Mouse (Mus musculus) liver, embryonic 11.5 days (tissue): ENCODE measurements around the gene Asb18. TPM values are rescaled to one million over a fixed set of nuclear protein-coding genes. Genes with fewer than 3 reads are reported as not detected.
A peak's percentile ranks its signal among the peaks of the same experiment; 100 is the strongest.

ENCODE experiments used
- ATAC-seq: fragments of 200-750 bp; cut with Nextera tagmentation; replicated peaks from 2 replicates; pipeline ENCODE4 v1.8.0; 2017; ENCODE audit warnings: moderate number of reproducible peaks, mild to moderate bottlenecking, moderate TSS enrichment, moderate library complexity; ENCODE audit not compliant: low FRiP score
- DNase-seq: peaks from one replicate; pipeline ENCODE4 v3.0.0-alpha.2; 2017; ENCODE audit warnings: low spot score
- H3K27ac ChIP-seq: fragments of 300-500 bp; sonication (generic); 2 replicates; pipeline ENCODE4 v1.5.1; 2014; ENCODE audit warnings: mild to moderate bottlenecking, low read depth, low read length, control low read depth
- H3K27me3 ChIP-seq: fragments of 300-500 bp; sonication (generic); replicated peaks from 2 replicates; pipeline ENCODE4 v1.6.1; 2014; ENCODE audit warnings: low read length, mixed read lengths; ENCODE audit not compliant: control insufficient read depth, insufficient read depth
- H3K36me3 ChIP-seq: fragments of 300-500 bp; sonication (generic); 2 replicates; pipeline ENCODE4 v1.6.1; 2014; ENCODE audit warnings: mild to moderate bottlenecking, low read length, moderate library complexity, mixed read lengths; ENCODE audit not compliant: control insufficient read depth, insufficient read depth
- H3K4me1 ChIP-seq: fragments of 300-500 bp; sonication (generic); replicated peaks from 2 replicates; pipeline ENCODE4 v1.6.1; 2014; ENCODE audit warnings: low read length, mixed read lengths; ENCODE audit not compliant: control insufficient read depth, insufficient read depth
- H3K4me2 ChIP-seq: fragments of 300-500 bp; sonication (generic); 2 replicates; pipeline ENCODE4 v1.6.1; 2014; ENCODE audit warnings: mild to moderate bottlenecking, control low read depth, moderate library complexity
- H3K4me3 ChIP-seq: fragments of 300-500 bp; sonication (generic); 2 replicates; pipeline ENCODE4 v1.5.1; 2014; ENCODE audit warnings: low read depth, low read length, control low read depth
- H3K9ac ChIP-seq: fragments of 300-500 bp; sonication (generic); 2 replicates; pipeline ENCODE4 v1.6.1; 2014; ENCODE audit warnings: low read depth, low read length, control low read depth
- H3K9me3 ChIP-seq: fragments of 300-500 bp; sonication (generic); 2 replicates; pipeline ENCODE4 v1.6.1; 2016; ENCODE audit warnings: low read length, inconsistent platforms, mixed read lengths; ENCODE audit not compliant: control insufficient read depth
- WGBS: fragments of 180-500 bp; shearing (Covaris S2); extraction: QIAGEN DNeasy Blood & Tissue Kit; methylation state at CpG from one replicate; pipeline ENCODE4 v1.1.7; 2014; 5-methylcytosine and 5-hydroxymethylcytosine counted together
- polyA plus RNA-seq: library from polyadenylated mRNA; unstranded; fragments of >200 nt; fragmentation: Nextera tagmentation; extraction: Ambion mirVana; gene quantifications from 2 replicates; pipeline ENCODE4 v1.2.1, GENCODE M21; 2014

The Asb18 gene
- polyA plus RNA-seq, 1 experiment from 2014 or later, result not detected

DNA sequence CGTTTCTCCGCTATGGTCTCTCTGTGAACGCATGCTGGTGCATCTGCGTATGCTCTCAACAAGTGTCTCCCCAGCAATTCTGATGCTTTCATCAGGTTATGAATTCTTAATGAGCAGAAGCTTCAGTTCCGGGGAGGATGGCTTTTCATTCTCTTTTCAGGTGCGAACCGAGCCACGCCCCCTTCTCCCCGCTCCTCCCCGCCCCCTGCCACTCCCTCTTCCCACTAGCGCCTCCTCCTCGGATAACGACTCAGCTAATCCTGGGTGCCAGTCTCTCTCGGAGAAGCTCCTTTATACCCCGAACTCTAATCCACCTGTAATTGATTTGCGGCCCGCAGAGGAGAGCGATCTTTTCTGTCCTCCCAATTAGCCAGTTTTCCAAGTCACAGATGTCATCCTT, 96.4 kb downstream of the Asb18 start:
- ATAC-seq (no peak), DNase-seq (no peak)
- Histone ChIP-seq H3K4me3 (no peak overlapping the region), H3K9ac (no peak overlapping the region), H3K27ac (no peak overlapping the region), H3K4me2 (no peak overlapping the region), H3K9me3 (no peaks in the 10 kb centered on the region), H3K27me3 (peaks cover 48% of the 10 kb centered on the region), H3K4me1 (no peaks in the 10 kb centered on the region; the same call in 1 of the 2 replicates), H3K36me3 (no peaks in the 10 kb centered on the region)
- 24% methylated on average over 18 of the region's 18 CpGs for WGBS

DNA sequence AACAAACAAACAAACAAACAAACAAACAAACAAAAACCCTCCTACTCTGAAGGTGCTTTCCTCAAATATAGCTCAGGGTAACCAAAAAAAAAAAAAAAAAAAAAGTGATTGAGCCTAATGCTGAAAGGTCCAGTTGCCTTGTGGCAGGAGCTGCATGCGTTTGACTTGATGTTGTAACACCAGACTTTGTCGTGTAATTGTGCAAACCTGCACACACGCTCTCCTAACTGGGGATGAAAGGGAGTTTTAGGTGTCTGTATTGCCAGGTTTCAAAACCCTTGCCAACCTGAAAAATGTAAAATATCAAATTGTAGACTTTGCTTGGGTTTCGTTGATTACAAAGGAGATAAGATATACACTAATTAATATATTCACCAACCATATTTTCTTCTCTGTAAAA, 100.9 kb downstream of the Asb18 start:
- ATAC-seq (no peak), DNase-seq (no peak)
- no peaks in the 10 kb centered on the region for H3K36me3 ChIP-seq
- no peak overlapping the region for H3K27ac ChIP-seq
- 69% methylated on average over 4 of the region's 4 CpGs for WGBS
- no peak overlapping the region for H3K4me2 ChIP-seq
- H3K9ac ChIP-seq, result no peak overlapping the region
- no peaks in the 10 kb centered on the region for H3K9me3 ChIP-seq
- peaks cover 7% of the 10 kb centered on the region for H3K27me3 ChIP-seq
- no peaks in the 10 kb centered on the region for H3K4me1 ChIP-seq
- no peak overlapping the region for H3K4me3 ChIP-seq

DNA sequence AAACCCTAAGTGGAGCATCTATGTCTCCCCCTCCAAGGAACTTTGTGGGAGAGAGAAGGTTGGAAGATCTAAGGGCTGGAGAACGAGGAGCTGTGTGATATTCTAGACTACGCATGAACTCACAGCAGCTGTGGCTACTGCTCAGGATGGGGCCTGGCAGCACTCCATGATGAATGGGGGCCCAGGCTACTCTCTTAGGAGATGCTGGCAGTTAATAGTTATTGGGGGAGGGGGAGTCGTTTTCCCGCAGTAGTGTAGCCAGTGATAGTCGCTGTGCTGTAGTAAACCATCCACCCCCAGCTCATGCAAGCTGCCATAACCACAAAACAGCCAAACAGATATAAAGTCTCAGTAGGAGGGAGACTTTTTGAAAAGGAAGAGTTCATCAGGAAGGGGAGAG, 102.1 kb downstream of the Asb18 start:
- H3K9ac ChIP-seq, result no peak overlapping the region
- no peak for DNase-seq
- no peak overlapping the region for H3K27ac ChIP-seq
- no peaks in the 10 kb centered on the region; the same call in 1 of the 2 replicates for H3K27me3 ChIP-seq
- H3K4me1 ChIP-seq, result no peaks in the 10 kb centered on the region
- H3K4me2 ChIP-seq, result no peak overlapping the region
- H3K36me3 ChIP-seq, result no peaks in the 10 kb centered on the region
- ATAC-seq, result no peak
- 38% methylated on average over 5 of the region's 5 CpGs for WGBS
- no peak overlapping the region for H3K4me3 ChIP-seq
- no peaks in the 10 kb centered on the region for H3K9me3 ChIP-seq

DNA sequence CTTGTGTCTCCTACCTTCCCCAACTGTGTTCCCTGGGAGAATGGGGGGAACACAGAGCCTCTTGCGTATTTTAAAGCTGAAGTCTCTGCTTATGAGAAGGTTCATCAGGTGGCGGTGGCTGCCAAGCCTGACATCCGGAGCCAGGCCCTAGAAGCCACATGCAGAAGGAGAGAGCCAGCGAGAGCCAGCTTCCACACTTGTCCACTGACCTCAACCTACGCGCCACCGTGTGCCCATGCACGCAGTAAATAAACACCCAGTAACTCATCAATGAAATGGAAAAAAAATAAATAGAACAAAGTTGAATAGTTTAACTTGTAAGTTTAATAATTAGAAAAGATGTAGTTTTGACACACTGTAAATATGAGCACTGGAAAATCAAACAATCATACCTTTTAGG, 104.7 kb downstream of the Asb18 start:
- H3K4me1 ChIP-seq, result no peaks in the 10 kb centered on the region
- no peaks in the 10 kb centered on the region for H3K9me3 ChIP-seq
- no peaks in the 10 kb centered on the region for H3K27me3 ChIP-seq
- H3K4me3 ChIP-seq, result no peak overlapping the region
- no peak for ATAC-seq
- H3K27ac ChIP-seq, result no peak overlapping the region
- no peak overlapping the region for H3K4me2 ChIP-seq
- H3K9ac ChIP-seq, result no peak overlapping the region
- H3K36me3 ChIP-seq, result no peaks in the 10 kb centered on the region
- 83% methylated on average over 8 of the region's 8 CpGs for WGBS
- DNase-seq, result no peak

DNA sequence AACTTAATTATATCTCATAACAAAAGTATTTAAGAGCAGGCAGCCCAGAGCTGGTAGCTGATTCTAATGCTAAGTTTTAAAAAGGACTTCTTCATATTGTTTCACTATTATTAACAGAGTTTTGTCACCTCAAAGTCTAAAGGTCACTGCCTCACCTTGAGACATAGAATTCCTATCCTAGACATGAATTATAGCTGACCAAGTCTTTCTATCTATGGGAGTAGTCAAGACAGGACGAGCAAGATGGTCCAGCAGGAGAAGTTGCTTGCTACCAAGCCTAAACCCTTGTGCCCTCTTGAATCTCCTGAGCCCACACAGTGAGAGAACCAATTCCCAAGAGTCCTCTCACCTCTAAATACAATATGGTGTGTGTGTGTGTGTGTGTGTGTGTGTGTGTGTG, 111.8 kb downstream of the Asb18 start:
- H3K9me3 ChIP-seq, result no peaks in the 10 kb centered on the region
- 77% methylated on average over 1 of the region's 1 CpGs for WGBS
- no peak for ATAC-seq
- H3K4me2 ChIP-seq, result no peak overlapping the region
- H3K36me3 ChIP-seq, result no peaks in the 10 kb centered on the region
- H3K9ac ChIP-seq, result no peak overlapping the region
- H3K4me3 ChIP-seq, result no peak overlapping the region
- H3K27ac ChIP-seq, result no peak overlapping the region
- no peaks in the 10 kb centered on the region for H3K27me3 ChIP-seq
- peaks cover 4% of the 10 kb centered on the region; the same call in 1 of the 2 replicates for H3K4me1 ChIP-seq
- no peak for DNase-seq

DNA sequence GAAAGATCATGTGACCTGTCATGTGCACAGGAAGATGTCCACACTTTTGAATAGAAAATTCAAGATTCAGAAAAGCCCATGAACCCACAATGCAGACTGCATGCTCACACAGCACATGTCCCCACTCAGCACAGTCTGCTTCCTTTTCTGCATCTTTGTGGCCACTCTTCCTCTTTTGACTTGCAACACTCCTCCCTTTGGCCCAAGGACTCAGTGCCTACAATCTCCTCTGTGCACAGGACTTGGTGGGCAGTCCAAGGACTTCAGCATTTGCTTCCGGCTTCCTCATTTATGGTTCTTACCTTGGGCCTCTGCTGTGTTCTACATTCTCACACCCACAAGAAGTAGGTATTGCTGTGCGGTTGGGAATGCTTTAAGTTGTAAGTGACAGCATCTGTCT, 112.2 kb downstream of the Asb18 start:
- Histone ChIP-seq H3K9me3 (no peaks in the 10 kb centered on the region), H3K9ac (no peak overlapping the region)

DNA sequence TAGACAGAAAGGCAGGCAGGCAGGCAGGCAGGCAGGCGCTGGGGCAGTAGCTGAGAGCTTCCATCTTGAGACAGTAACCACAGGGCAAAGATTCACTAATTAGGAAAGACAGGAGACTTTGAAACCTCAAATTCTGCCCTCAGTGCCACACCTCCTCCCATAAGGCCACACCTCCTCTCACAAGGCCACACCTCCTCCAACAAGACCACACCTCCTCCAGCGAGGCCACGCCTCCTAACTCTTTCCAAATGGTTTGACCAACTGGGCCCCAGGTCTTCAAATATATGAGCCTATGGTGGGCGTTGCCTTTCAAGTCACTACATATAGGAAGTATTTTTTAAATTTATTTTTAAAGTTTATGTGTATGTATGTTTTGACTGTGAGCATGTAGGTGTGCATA, 113.1 kb downstream of the Asb18 start:
- Histone ChIP-seq H3K36me3 (no peaks in the 10 kb centered on the region), H3K9me3 (no peaks in the 10 kb centered on the region), H3K4me2 (no peak overlapping the region), H3K4me3 (no peak overlapping the region), H3K27me3 (no peaks in the 10 kb centered on the region), H3K4me1 (peaks cover 4% of the 10 kb centered on the region; the same call in 1 of the 2 replicates), H3K27ac (0 out of 2 replicates have a peak overlapping the region, but pooled peaks have one; percentile 9), H3K9ac (no peak overlapping the region)
- DNase-seq (no peak), ATAC-seq (peak; percentile 46; the same call in 1 of the 2 replicates)
- 57% methylated on average over 4 of the region's 4 CpGs for WGBS

More for the DNA sequence above, 112.2 kb downstream of the Asb18 start:
- Histone ChIP-seq H3K36me3 (no peaks in the 10 kb centered on the region), H3K4me1 (peaks cover 4% of the 10 kb centered on the region; the same call in 1 of the 2 replicates), H3K4me3 (no peak overlapping the region), H3K4me2 (no peak overlapping the region), H3K27me3 (no peaks in the 10 kb centered on the region), H3K27ac (no peak overlapping the region)
- DNase-seq, result no peak
- WGBS, result 61% methylated on average over 2 of the region's 2 CpGs
- no peak for ATAC-seq

Other genes with a start within 250 kb of the Asb18 start
- 2.2 and 2.9 TPM in 2 replicates for gene Gbx2, start 83.5 kb downstream of the Asb18 start, polyA plus RNA-seq
- not detected in 2 replicates for gene Iqca, start 138.7 kb upstream of the Asb18 start, polyA plus RNA-seq
- gene Ackr3, start 189.3 kb upstream of the Asb18 start, polyA plus RNA-seq, result 22.3 and 22.8 TPM in 2 replicates